Mouse (Mus musculus) spleen, embryonic (tissue): ENCODE measurements around the gene Shisa7.
"Not testable (repeated sequence)": the region's sequence is repeated elsewhere in the genome, so short reads cannot be mapped to it uniquely, and the experiment has no call there.

Experiments used
- CTCF ChIA-PET: fragments of 350-600 bp; sonication (Branson Sonifier 250); formaldehyde crosslinking; loops from one replicate; lab custom pipeline; 2022; lab: Charles Lee

Shisa7 gene

DNA sequence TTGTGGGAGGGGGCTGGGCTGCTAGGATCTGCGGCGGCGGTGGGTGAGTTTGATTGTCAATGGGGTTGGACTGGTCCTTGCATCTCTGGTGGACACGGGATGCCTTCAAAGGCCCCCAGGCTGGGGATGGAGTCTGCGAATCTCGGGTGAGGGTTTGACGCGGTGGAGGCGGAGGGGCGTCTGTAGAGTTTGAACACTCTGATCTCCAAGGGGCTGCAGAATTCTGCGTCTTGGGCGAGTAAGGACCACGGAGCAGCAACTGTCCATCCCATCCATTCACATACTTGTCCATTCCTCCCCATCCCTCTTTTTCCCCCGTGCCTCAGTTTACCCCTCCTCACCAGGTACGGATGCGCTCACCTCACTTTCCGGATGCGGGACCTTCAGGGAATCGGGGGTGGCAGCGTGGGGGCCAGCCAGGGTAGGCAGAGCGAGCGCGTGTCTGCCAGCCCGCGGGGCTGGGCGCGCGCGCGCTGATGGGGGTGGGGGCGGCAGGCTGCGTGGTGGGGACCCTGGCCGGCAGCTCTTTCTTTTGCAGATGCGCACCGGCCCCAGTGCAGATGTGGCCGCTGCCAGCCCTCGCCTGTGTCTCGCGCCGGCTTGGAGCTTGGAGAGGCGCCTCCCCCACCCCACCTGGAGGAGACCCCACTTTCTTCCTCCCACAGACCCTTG lies at the start of gene Shisa7:
Shisa7 (minus strand) TSS at position 452 of the 672 bp plus-strand sequence.
- CTCF ChIA-PET, result no interaction called here

DNA sequence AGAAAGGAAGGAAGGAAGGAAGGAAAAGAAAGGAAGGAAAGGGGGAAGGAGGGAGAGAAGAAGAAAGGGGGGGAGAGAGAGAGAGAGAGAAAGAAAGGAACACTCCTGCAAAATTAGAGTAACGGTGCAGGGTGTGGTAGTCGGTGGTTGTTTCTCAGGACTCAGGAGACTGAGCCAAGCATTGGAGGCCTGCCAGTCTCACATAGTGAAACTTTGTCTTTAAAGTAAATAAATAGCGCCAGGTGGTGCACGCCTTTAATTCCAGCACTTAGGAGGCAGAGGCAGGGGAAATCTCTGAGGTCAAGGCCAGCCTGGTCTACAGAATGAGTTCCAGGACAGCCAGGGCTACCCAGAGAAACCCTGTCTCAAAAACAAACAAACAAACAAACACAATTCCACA lies 42.2 kb upstream of the Shisa7 start:
- CTCF ChIA-PET, result no interaction called here

DNA sequence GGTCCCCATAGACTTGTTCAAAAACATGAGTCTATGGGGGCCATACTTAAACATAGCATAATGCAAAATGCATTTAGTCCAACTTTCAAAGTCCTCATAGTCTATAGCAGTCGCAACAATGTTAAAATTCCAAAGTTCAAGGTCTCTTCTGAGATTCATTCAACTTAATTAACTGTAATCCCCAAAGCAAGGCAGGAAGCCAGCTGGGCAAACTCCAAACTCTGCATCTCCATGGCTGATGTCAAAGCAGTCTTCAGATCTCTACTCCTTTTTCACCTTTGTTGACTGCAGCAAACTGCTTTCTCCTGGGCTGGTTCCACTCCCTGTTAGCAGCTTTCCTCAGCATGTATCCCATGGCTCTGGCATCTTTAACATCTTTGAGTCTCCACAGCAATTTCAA lies 34.5 kb upstream of the Shisa7 start:
- CTCF ChIA-PET, result not testable (repeated sequence)

GRCm38 (mm10) chr7:4878186-4878585 lies 33.7 kb upstream of the Shisa7 start:
- CTCF ChIA-PET, result no interaction called here

DNA sequence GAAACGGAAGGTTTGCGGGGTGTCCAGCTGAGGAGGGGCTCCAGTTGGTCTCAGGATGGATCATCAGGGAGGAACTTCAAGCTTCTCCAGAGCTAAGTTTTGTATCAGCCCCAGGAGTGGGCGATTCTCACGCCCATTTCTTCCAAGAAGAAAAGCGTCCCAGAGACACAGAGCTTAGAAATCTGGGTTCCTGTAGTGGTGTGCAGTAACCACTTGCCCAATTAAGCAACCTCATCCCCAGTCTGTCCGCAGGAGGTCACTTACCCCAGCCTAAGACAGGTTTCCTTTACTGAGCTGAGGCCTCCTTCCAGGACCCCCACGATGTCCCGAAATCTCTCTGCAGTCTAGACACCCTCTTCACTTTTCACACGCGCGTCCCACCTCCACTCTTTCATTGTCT lies 32.7 kb upstream of the Shisa7 start:
- CTCF ChIA-PET, result interaction anchor here (0.6 kb wide), 1 partner anchor 34 kb away, joined by 3 read pairs; no protein-coding TSS in a partner anchor

DNA sequence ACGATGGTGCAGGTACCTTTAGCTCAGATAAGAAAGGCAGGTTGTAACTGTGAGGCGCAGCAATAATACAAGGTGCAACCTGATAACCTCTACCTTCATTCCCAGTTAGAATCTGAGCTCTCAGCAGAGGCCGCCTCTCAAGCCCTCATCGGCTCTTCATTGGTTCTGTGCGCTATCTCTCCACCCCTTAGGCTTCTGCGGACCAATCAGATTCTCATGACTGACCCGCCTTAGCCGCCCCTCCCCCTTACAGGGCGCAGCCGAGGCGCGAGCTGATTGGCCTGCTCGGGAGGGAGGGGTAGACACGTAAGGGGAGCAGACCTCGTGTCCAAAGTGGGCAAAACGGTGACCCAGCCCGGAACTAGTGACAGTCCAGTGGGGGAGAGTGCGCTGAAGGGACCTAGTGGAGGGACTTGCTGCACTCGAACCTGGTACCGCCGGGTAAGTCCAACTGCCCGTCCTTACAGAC lies 32.3 kb upstream of the Shisa7 start, which contains the start of gene Isoc2a:
Isoc2a (plus strand) TSS at position 401 of the 469 bp plus-strand sequence.
- CTCF ChIA-PET, result no interaction called here

DNA sequence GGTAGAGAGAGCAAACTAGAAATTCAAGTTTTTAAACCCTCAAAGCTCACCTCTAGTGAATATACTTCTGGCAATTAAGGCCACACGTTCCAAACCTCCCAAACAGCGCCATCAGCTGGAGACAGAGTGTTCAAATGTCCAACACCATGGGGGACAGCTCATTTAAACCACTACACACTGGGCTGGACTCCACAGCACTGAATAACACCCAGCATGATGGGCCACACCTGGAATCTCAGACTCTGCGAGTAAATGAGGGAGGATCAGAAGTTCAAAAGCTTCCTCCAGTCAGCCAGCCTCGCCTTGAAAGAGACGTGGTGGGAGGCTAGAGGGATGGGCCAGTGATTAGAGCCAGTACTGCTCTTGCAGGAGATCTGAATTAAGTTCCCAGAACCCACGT lies 25.6 kb upstream of the Shisa7 start, which contains the start of gene Isoc2b:
Isoc2b (minus strand) TSS at position 126 of the 400 bp plus-strand sequence.
- CTCF ChIA-PET, result no interaction called here

DNA sequence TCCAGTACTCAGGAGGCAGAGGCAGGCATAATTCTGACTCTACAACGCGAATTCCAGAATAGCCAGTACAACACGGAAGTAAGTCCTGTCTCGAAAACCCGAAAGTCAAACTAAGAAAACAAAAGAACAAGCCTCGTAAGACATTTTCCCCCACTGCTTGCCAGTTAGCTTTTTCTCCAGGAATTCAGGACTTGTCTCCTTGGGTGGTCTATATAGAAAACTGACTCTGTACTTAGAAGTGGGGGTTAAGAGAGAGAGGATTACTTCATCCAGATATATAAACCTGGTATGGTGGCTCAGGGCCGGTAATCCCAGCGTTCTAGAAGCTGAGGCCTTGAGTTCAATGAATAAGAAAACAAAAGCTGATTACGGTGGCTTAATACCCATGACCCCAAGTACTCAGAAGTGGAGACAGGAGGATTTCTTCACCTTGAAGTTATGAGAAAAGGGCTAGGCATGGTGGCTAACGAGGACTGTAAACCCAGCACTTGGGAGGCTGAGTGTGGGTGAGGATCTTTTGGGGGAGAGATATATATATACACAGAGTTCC lies 22.2 kb upstream of the Shisa7 start:
- CTCF ChIA-PET, result no interaction called here

- CTCF ChIA-PET, result no interaction called here
These were observed 21.3 kb upstream of the Shisa7 start for GRCm38 (mm10) chr7:4865579-4866493.

DNA sequence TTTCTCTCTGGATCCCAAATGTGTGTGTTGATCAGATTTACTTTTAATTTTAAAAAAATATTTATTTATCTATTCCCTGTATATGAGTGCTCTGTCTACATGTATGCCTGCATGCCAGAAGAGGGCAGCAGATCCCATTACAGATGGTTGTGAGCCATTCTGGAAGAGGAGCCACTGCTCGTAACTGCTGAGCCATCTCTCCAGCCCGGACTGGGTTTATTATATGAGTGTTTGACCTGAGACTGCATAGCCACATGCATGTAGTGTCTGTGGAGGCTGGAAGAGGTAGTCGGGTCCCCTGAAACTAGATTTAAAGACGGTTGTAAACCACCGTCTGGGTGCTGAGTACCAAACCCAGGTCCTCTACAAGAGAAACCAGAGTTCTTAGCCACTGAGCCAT lies 20.6 kb upstream of the Shisa7 start:
- CTCF ChIA-PET, result no interaction called here

- CTCF ChIA-PET, result interaction anchor here (0.7 kb wide), 1 partner anchor 76 kb away, joined by 3 read pairs; no protein-coding TSS in a partner anchor
These were observed 19.8 kb upstream of the Shisa7 start for GRCm38 (mm10) chr7:4864130-4864845.

- CTCF ChIA-PET, result no interaction called here
These were observed 19.1 kb upstream of the Shisa7 start for GRCm38 (mm10) chr7:4863541-4864080.

DNA sequence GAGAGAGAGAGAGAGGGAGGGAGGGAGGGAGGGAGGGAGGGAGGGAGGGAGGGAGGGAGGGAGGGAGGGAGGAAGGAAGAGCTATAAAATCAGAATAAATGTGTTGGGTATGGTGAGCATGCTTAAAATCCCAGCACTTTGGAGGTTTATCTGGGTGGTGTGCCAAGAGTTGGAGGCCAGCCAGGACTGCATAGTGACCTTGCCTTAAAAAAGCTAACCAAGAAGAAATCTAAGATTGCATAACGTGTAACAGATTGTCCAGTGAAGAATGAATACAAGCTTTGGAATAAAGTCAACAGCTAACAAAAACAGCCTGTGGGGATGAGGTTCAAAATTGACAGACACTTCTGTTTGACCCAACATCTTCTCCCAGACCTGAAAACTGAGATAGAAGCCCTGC lies 18.5 kb upstream of the Shisa7 start:
- CTCF ChIA-PET, result no interaction called here

GRCm38 (mm10) chr7:4860926-4861325 lies 16.4 kb upstream of the Shisa7 start:
- CTCF ChIA-PET, result not testable (repeated sequence)

- CTCF ChIA-PET, result interaction anchor here (0.6 kb wide), 1 partner anchor 411 kb away, joined by 25 read pairs; no protein-coding TSS in a partner anchor
These were observed 15.0 kb upstream of the Shisa7 start for GRCm38 (mm10) chr7:4859418-4859978.

GRCm38 (mm10) chr7:4857321-4857720 lies 12.8 kb upstream of the Shisa7 start:
- CTCF ChIA-PET, result no interaction called here

DNA sequence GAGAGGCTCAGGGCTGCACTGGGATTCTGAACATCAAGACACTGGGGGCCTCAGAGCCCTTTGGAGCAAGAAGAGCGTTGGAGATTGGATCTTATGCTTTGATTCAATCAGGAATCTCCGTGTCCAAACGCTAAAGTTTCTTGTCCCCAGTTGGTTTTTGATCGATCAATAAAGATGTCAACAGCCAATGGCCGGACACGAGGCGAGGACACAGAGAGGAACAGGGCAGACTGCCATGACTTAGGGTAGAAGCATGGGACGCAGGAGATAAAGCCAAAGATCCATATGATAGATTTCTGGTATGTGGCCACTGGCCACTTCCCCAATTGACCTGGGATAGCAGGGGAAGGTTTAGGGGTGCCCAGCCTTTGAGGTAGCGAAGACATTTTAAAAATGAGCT lies 12.0 kb upstream of the Shisa7 start:
- CTCF ChIA-PET, result no interaction called here

DNA sequence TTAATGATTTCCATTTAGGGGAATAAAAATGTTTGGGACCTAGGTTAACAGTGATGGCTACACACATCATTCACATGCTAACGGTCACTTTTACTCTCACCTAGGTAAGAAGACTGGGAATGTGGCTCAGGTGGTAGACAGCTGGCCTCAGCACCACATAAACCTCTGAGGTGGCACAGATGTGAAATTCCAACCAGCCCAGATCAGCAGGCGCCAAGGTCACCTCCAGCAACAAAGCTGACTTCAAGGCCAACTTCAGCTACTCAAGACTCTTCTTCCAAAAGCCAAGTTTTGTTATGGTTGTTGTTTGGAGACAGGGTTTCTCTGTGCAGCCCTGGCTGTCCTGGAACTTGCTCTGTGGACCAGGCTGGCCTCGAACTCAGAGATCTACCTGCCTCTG lies 9.1 kb upstream of the Shisa7 start:
- CTCF ChIA-PET, result no interaction called here

DNA sequence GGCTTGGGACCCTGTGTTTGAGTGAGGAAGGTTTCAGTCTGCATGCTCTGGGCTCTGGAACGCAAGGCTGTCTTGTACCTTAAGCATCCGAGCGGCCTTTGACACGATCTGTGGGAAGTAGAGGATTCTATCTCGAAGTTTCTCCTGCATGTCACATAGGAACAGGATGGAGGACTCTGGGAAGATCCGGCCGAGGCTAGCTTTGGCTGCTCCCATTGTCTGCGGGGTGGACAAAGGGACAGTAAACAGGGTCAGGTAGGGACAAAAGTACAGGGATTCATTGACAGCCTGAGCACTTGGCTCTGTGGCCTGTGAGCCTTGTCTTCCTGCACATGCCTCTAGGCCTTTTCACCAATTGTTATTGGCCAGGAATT lies 6.8 kb upstream of the Shisa7 start:
- CTCF ChIA-PET, result no interaction called here

DNA sequence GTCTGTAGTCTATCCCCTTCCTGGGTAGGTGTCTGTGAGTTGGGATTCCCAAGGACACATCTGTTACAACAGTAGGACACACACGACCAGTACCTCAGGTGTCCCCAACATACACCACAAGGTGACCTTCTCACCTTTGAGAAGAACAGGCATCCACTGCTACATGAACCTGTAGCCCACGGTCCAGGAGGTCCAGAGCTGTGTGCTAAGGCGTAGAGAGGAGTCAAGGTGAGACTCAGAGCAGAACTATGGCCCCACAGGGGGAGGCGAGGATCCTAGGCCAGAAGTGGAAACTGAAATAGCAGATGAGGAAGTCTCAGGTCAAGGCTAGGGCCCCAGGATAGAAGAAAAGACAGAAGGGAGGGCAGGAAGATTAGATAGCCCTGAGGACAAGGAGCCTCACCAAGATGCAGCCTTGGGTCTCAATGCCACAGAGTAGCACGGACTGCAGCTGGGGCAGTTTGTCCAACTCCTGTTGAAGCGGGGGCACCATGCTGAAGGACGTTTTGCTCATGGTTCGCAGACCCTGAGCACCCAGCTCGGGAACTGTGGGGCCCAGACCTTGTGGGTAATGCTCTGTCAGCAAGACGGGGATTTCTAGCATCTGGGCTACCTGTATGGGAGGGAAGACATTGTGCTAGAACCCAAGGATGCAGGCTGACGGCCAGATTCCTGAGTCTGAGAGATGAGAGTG lies 6.3 kb upstream of the Shisa7 start:
- CTCF ChIA-PET, result no interaction called here
